Comparison of ENCODE assay signal across 8 mouse cellular contexts in the genomic region with DNA sequence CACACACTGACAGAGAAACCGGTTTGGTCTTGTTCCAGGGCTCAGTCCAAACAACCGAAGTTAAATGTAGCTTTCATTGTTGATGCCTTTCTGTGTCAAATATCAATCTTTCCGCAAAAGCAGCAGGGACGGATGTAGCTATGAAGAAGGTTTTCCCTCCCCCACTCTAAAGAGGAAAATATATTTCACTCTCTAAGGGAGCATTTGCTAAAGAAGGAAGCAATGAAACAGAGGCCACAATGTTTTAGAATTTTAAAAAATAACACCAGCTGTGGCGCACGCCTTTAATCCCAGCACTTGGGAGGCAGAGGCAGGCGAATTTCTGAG.
DNase-seq lines count a peak whose midpoint lies in the region; ATAC-seq lines count a peak whose summit lies in the region.

No protein-coding gene starts in this region.

- 41% methylated on average over 7 of the region's 7 CpGs for WGBS in kidney, embryonic 15.5 days
- 43% methylated on average over 7 of the region's 7 CpGs for WGBS in hindbrain, embryonic 13.5 days
- WGBS in midbrain, embryonic 15.5 days, result 37% methylated on average over 7 of the region's 7 CpGs

- H3K4me3 ChIP-seq in kidney, embryonic 15.5 days (replicated peaks), result no peak overlapping the region
- H3K4me3 ChIP-seq in brown adipose tissue, adult 24 weeks (ENCODE audit: insufficient read depth, low read depth, low read length), result no peak overlapping the region; the same call in 1 of the 2 replicates
- H3K4me3 ChIP-seq in hindbrain, embryonic 13.5 days, result no peak overlapping the region
- H3K4me3 ChIP-seq in midbrain, embryonic 15.5 days, result no peak overlapping the region

- H3K9me3 ChIP-seq in kidney, embryonic 15.5 days (replicated peaks), result no peaks in the 10 kb centered on the region
- no peaks in the 10 kb centered on the region for H3K9me3 ChIP-seq in hindbrain, embryonic 13.5 days
- H3K9me3 ChIP-seq in midbrain, embryonic 15.5 days, result no peaks in the 10 kb centered on the region

- no peaks in the 10 kb centered on the region for H3K27me3 ChIP-seq in kidney, embryonic 15.5 days
- no peaks in the 10 kb centered on the region for H3K27me3 ChIP-seq in hindbrain, embryonic 13.5 days
- no peaks in the 10 kb centered on the region for H3K27me3 ChIP-seq in midbrain, embryonic 15.5 days (replicated peaks)

- H3K4me2 ChIP-seq in kidney, embryonic 15.5 days, result peak overlapping the region; percentile 33
- 0 out of 2 replicates have a peak overlapping the region, but pooled peaks have one; percentile 31 for H3K4me2 ChIP-seq in hindbrain, embryonic 13.5 days
- no peak overlapping the region for H3K4me2 ChIP-seq in midbrain, embryonic 15.5 days

- intact Hi-C loops in left cerebral cortex, postnatal 36 days (cut with DNase I), result no loop called here

- no peak for DNase-seq in kidney, postnatal 14 days
- no peak for DNase-seq in thymus, postnatal 25 days
- no peak for DNase-seq in left cerebral cortex, postnatal 36 days (ENCODE audit: low spot score in 2 of 2)
- DNase-seq in embryo, embryonic 10 days (ENCODE audit: low spot score), result no peak

- H3K27ac ChIP-seq in kidney, embryonic 15.5 days, result peak overlapping the region; percentile 91
- peak overlapping the region; percentile 36; the same call in 1 of the 2 replicates for H3K27ac ChIP-seq in brown adipose tissue, adult 24 weeks (replicated peaks; ENCODE audit: low read depth, low read length)
- H3K27ac ChIP-seq in hindbrain, embryonic 13.5 days, result peak overlapping the region; percentile 83
- peak overlapping the region; percentile 54 for H3K27ac ChIP-seq in midbrain, embryonic 15.5 days

- H3K4me1 ChIP-seq in kidney, embryonic 15.5 days, result peaks cover 60% of the 10 kb centered on the region
- peaks cover 12% of the 10 kb centered on the region; the same call in 1 of the 2 replicates for H3K4me1 ChIP-seq in brown adipose tissue, adult 24 weeks (ENCODE audit: control insufficient read depth, insufficient read depth, insufficient read length, low read length)
- peaks cover 56% of the 10 kb centered on the region for H3K4me1 ChIP-seq in hindbrain, embryonic 13.5 days (replicated peaks)
- H3K4me1 ChIP-seq in midbrain, embryonic 15.5 days, result peaks cover 37% of the 10 kb centered on the region

- no peak for ATAC-seq in kidney, embryonic 15.5 days (replicated peaks; ENCODE audit: low FRiP score)
- ATAC-seq in hindbrain, embryonic 13.5 days (ENCODE audit: low FRiP score), result no peak
- ATAC-seq in midbrain, embryonic 15.5 days (replicated peaks), result no peak

- H3K9ac ChIP-seq in kidney, embryonic 15.5 days, result no peak overlapping the region
- H3K9ac ChIP-seq in hindbrain, embryonic 13.5 days, result peak overlapping the region; percentile 53; the same call in 1 of the 2 replicates
- H3K9ac ChIP-seq in midbrain, embryonic 15.5 days, result no peak overlapping the region

- H3K36me3 ChIP-seq in kidney, embryonic 15.5 days, result no peaks in the 10 kb centered on the region
- H3K36me3 ChIP-seq in hindbrain, embryonic 13.5 days, result no peaks in the 10 kb centered on the region
- no peaks in the 10 kb centered on the region for H3K36me3 ChIP-seq in midbrain, embryonic 15.5 days (replicated peaks)

Comparison
In these comparisons a context has a peak if more than half of its experiments do, and no peak if none do; other contexts are left out.
1. H3K27ac ChIP-seq: peak in every context shown above with its lines; median percentile 91 in kidney, embryonic 15.5 days; 83 in hindbrain, embryonic 13.5 days; 54 in midbrain, embryonic 15.5 days; 36 in brown adipose tissue, adult 24 weeks.